ENCODE assay signal across 9 mouse cellular contexts in genomic region chr11:67772577-67772976, GRCm38 (mm10). TPM values are rescaled to one million over a fixed set of nuclear protein-coding genes. Genes with fewer than 3 reads are reported as not detected.
DNase-seq lines count a peak whose midpoint lies in the region; ATAC-seq and TF ChIP-seq lines count a peak whose summit lies in the region.
"Had no signal": no experiment of that assay in that cellular context is flagged by ENCODE, and none has a peak within 500 bp of the region (broad histone marks: within the 10 kb centered on the region; RNA-seq: fewer than 3 reads in every experiment).

No protein-coding gene starts in this region.

- no peak for TF ChIP-seq POLR2A in cortical plate, adult 2 months (IDR thresholded peaks at IDR 0.05; ENCODE audit: extremely low read depth, insufficient read depth, low read length)
- no peak for TF ChIP-seq POLR2A in limb, embryonic 14.5 days (IDR thresholded peaks at IDR 0.05; ENCODE audit: borderline replicate concordance, extremely low read depth, insufficient read depth, insufficient read length)

- no peak overlapping the region for H3K4me3 ChIP-seq in midbrain, embryonic 10.5 days
- H3K4me3 ChIP-seq in midbrain, embryonic 13.5 days (replicated peaks) = no peak overlapping the region
- no peak overlapping the region for H3K4me3 ChIP-seq in cortical plate, adult 2 months (ENCODE audit: insufficient read depth, low read length)
- H3K4me3 ChIP-seq in limb, embryonic 14.5 days (replicated peaks; ENCODE audit: low read length) = no peak overlapping the region
- H3K4me3 ChIP-seq in stomach, postnatal 0 days (ENCODE audit: low read depth, low read length) = no peak overlapping the region

- TF ChIP-seq EP300 in stomach, postnatal 0 days (optimal IDR thresholded peaks at IDR 0.05) = no peak

- H3K9ac ChIP-seq in midbrain, embryonic 13.5 days (replicated peaks) = no peak overlapping the region
- no peak overlapping the region for H3K9ac ChIP-seq in limb, embryonic 14.5 days (ENCODE audit: low read depth, low read length, severe bottlenecking)
- H3K9ac ChIP-seq in stomach, postnatal 0 days (ENCODE audit: low read length) = no peak overlapping the region

- no peak overlapping the region for H3K27ac ChIP-seq in midbrain, embryonic 10.5 days (replicated peaks)
- H3K27ac ChIP-seq in midbrain, embryonic 13.5 days = no peak overlapping the region
- H3K27ac ChIP-seq in cortical plate, adult 2 months (ENCODE audit: insufficient read depth, low read length) = no peak overlapping the region
- H3K27ac ChIP-seq in limb, embryonic 14.5 days (replicated peaks; ENCODE audit: low read depth, low read length) = no peak overlapping the region
- H3K27ac ChIP-seq in stomach, postnatal 0 days (replicated peaks) = no peak overlapping the region

- DNase-seq in midbrain, embryonic 10.5 days (ENCODE audit: low spot score) = peak; percentile 40
- DNase-seq in adrenal gland, adult 2 months = peak; percentile 43
- peak; percentile 24 for DNase-seq in hindlimb bud, embryonic 11.5 days (ENCODE audit: extremely low spot score, low read depth, low spot score)
- peak; percentile 56 for DNase-seq in limb, embryonic 14.5 days (ENCODE audit: low spot score)
- DNase-seq in stomach, postnatal 0 days (ENCODE audit: low spot score) = peak; percentile 68

- H3K27me3 ChIP-seq in midbrain, embryonic 10.5 days (ENCODE audit: low read depth, poor library complexity, severe bottlenecking) = no peaks in the 10 kb centered on the region
- no peaks in the 10 kb centered on the region for H3K27me3 ChIP-seq in midbrain, embryonic 13.5 days
- no peaks in the 10 kb centered on the region for H3K27me3 ChIP-seq in limb, embryonic 14.5 days (ENCODE audit: control insufficient read depth, insufficient read depth, low read length)
- no peaks in the 10 kb centered on the region for H3K27me3 ChIP-seq in stomach, postnatal 0 days (ENCODE audit: control insufficient read depth, insufficient read depth, low read length)

- H3K4me1 ChIP-seq in midbrain, embryonic 10.5 days = no peaks in the 10 kb centered on the region
- H3K4me1 ChIP-seq in midbrain, embryonic 13.5 days (replicated peaks) = no peaks in the 10 kb centered on the region
- no peaks in the 10 kb centered on the region for H3K4me1 ChIP-seq in cortical plate, adult 2 months (ENCODE audit: control insufficient read depth, insufficient read depth, low read length)
- H3K4me1 ChIP-seq in limb, embryonic 14.5 days (ENCODE audit: control insufficient read depth, insufficient read depth, low read length) = no peaks in the 10 kb centered on the region
- no peaks in the 10 kb centered on the region for H3K4me1 ChIP-seq in stomach, postnatal 0 days (replicated peaks; ENCODE audit: control insufficient read depth, insufficient read depth)

- ATAC-seq in midbrain, embryonic 13.5 days = no peak
- no peak for ATAC-seq in limb, embryonic 14.5 days (ENCODE audit: low FRiP score, low read depth)
- no peak for ATAC-seq in stomach, postnatal 0 days (ENCODE audit: low FRiP score, low TSS enrichment)
- no peak for ATAC-seq in erythroid progenitor cell, adult 5-6 weeks (replicated peaks; ENCODE audit: low FRiP score, poor library complexity, severe bottlenecking)

- H3K9me3 ChIP-seq in midbrain, embryonic 10.5 days (replicated peaks) = no peaks in the 10 kb centered on the region
- no peaks in the 10 kb centered on the region for H3K9me3 ChIP-seq in midbrain, embryonic 13.5 days
- H3K9me3 ChIP-seq in limb, embryonic 14.5 days (ENCODE audit: control insufficient read depth, low read length) = no peaks in the 10 kb centered on the region
- H3K9me3 ChIP-seq in stomach, postnatal 0 days (ENCODE audit: control insufficient read depth, low read length) = no peaks in the 10 kb centered on the region

- no peaks in the 10 kb centered on the region for H3K36me3 ChIP-seq in midbrain, embryonic 10.5 days
- no peaks in the 10 kb centered on the region for H3K36me3 ChIP-seq in midbrain, embryonic 13.5 days
- H3K36me3 ChIP-seq in limb, embryonic 14.5 days (ENCODE audit: control insufficient read depth, insufficient read depth, low read length) = no peaks in the 10 kb centered on the region
- H3K36me3 ChIP-seq in stomach, postnatal 0 days (ENCODE audit: control insufficient read depth, insufficient read depth, low read length) = no peaks in the 10 kb centered on the region

- peak; percentile 60 for TF ChIP-seq CTCF in cortical plate, adult 2 months (IDR thresholded peaks at IDR 0.05; ENCODE audit: extremely low read depth, insufficient read depth, low read length)
- TF ChIP-seq CTCF in stomach, postnatal 0 days (IDR thresholded peaks at IDR 0.05; ENCODE audit: low read depth) = peak; percentile 71

- no peak overlapping the region for H3K4me2 ChIP-seq in midbrain, embryonic 13.5 days (replicated peaks)
- no peak overlapping the region for H3K4me2 ChIP-seq in limb, embryonic 14.5 days (replicated peaks; ENCODE audit: low read depth, low read length, severe bottlenecking)
- H3K4me2 ChIP-seq in stomach, postnatal 0 days (replicated peaks; ENCODE audit: low read depth) = no peak overlapping the region

- WGBS in midbrain, embryonic 10.5 days = 37% methylated on average over 8 of the region's 8 CpGs
- WGBS in midbrain, embryonic 13.5 days = 29% methylated on average over 8 of the region's 8 CpGs
- 13% methylated on average over 8 of the region's 8 CpGs for WGBS in limb, embryonic 14.5 days
- WGBS in stomach, postnatal 0 days = 10% methylated on average over 8 of the region's 8 CpGs

RNA-seq across cellular contexts. Expression of gene Glp2r, which starts 1.6 kb away (rescaled TPM):
- polyA plus RNA-seq in midbrain, embryonic 10.5 days (2016; fragmentation: Nextera tagmentation; extraction: Ambion mirVana) = not detected in 2 replicates
- not detected in 2 replicates for polyA plus RNA-seq in midbrain, embryonic 13.5 days (2015; fragmentation: Nextera tagmentation; extraction: Ambion mirVana)
- under 1 TPM in 1 of 2 experiments, not detected in 1; 0.55 TPM for total RNA-seq in adrenal gland, adult 2 months (2021)
- 0.02 TPM in 1 of 2 replicates, not detected in the other for polyA plus RNA-seq in adrenal gland, adult 2 months (2012; rRNA removed)
- polyA plus RNA-seq in cortical plate, adult 2 months (2012; rRNA removed) = 1.3 and 2.0 TPM in 2 replicates
- polyA plus RNA-seq in limb, embryonic 14.5 days (2012; rRNA removed) = 0.03 TPM in 1 of 2 replicates, not detected in the other
- 0.14 TPM in 1 of 2 replicates, not detected in the other for polyA plus RNA-seq in limb, embryonic 14.5 days (2014; fragmentation: Nextera tagmentation; extraction: Ambion mirVana)
- polyA plus RNA-seq in stomach, postnatal 0 days (2015; fragmentation: Nextera tagmentation; extraction: Ambion mirVana) = 0.50 and 0.56 TPM in 2 replicates
- not detected in 2 replicates for total RNA-seq in erythroid progenitor cell, adult 5-6 weeks (2015; ENCODE audit: low replicate concordance)
- total RNA-seq in erythroid progenitor cell, adult 5-6 weeks (2017; ENCODE audit: low replicate concordance) = not detected in 2 replicates
- polyA plus RNA-seq: neural tube, embryonic 14.5 days had no signal

RNA-seq across cellular contexts. Expression of gene Gsg1l2, which starts 1.8 kb away (rescaled TPM):
- polyA plus RNA-seq in midbrain, embryonic 10.5 days (2016; fragmentation: Nextera tagmentation; extraction: Ambion mirVana) = not detected in 2 replicates
- not detected in 2 replicates for polyA plus RNA-seq in midbrain, embryonic 13.5 days (2015; fragmentation: Nextera tagmentation; extraction: Ambion mirVana)
- total RNA-seq in adrenal gland, adult 2 months (2021) = not detected
- not detected in 2 replicates for polyA plus RNA-seq in adrenal gland, adult 2 months (2012; rRNA removed)
- polyA plus RNA-seq in cortical plate, adult 2 months (2012; rRNA removed) = 0.08 TPM in 2 replicates
- not detected in 2 replicates for polyA plus RNA-seq in limb, embryonic 14.5 days (2012; rRNA removed)
- not detected in 2 replicates for polyA plus RNA-seq in limb, embryonic 14.5 days (2014; fragmentation: Nextera tagmentation; extraction: Ambion mirVana)
- not detected in 2 replicates for polyA plus RNA-seq in stomach, postnatal 0 days (2015; fragmentation: Nextera tagmentation; extraction: Ambion mirVana)
- not detected in 2 replicates for total RNA-seq in erythroid progenitor cell, adult 5-6 weeks (2015; ENCODE audit: low replicate concordance)
- total RNA-seq in erythroid progenitor cell, adult 5-6 weeks (2017; ENCODE audit: low replicate concordance) = not detected in 2 replicates
- polyA plus RNA-seq: neural tube, embryonic 14.5 days had no signal

RNA-seq across cellular contexts. Expression of gene Dhrs7c, which starts 25.4 kb away (rescaled TPM):
- polyA plus RNA-seq in midbrain, embryonic 10.5 days (2016; fragmentation: Nextera tagmentation; extraction: Ambion mirVana) = not detected in 2 replicates
- polyA plus RNA-seq in midbrain, embryonic 13.5 days (2015; fragmentation: Nextera tagmentation; extraction: Ambion mirVana) = not detected in 2 replicates
- not detected for total RNA-seq in adrenal gland, adult 2 months (2021)
- polyA plus RNA-seq in adrenal gland, adult 2 months (2012; rRNA removed) = not detected in 2 replicates
- polyA plus RNA-seq in cortical plate, adult 2 months (2012; rRNA removed) = 0.13 and 0.15 TPM in 2 replicates
- 11.4 and 14.7 TPM in 2 replicates for polyA plus RNA-seq in limb, embryonic 14.5 days (2012; rRNA removed)
- polyA plus RNA-seq in limb, embryonic 14.5 days (2014; fragmentation: Nextera tagmentation; extraction: Ambion mirVana) = 4.4 and 12.1 TPM in 2 replicates
- 0.28 TPM in 1 of 2 replicates, not detected in the other for polyA plus RNA-seq in stomach, postnatal 0 days (2015; fragmentation: Nextera tagmentation; extraction: Ambion mirVana)
- not detected in 2 replicates for total RNA-seq in erythroid progenitor cell, adult 5-6 weeks (2015; ENCODE audit: low replicate concordance)
- total RNA-seq in erythroid progenitor cell, adult 5-6 weeks (2017; ENCODE audit: low replicate concordance) = not detected in 2 replicates
- polyA plus RNA-seq: neural tube, embryonic 14.5 days had no signal
